Mouse (Mus musculus): ENCODE results near the gene Tspan31.

Tspan31 gene

DNA sequence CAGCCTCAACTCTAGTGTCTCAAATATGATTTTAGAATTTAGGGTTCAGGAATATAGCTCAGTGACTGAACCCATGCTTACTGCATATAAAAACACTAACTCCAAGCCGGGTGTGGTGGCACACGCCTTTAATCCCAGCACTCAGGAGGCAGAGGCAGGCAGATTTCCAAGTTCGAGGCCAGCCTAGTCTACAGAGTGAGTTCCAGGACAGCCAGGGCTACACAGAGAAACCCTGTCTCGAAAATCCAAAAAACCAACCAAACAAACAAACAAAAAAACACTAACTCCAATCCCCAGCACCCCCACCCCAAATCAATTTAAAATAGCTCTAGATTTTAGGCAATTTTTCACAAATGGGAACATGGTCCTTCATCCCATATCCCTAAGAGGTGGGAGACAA lies 8.0 kb downstream of the Tspan31 start:
- POLR2A ChIA-PET: interaction anchor here in 3 of 4 experiments (0.6 to 3.9 kb wide), 8 partner anchors 13 to 228 kb away, joined by 3 to 25 read pairs (median 6); partner anchors contain the start of genes Agap2 (in 1 of the 3), Eef1akmt3 (in 1 of the 3) and Mettl1 (in 1 of the 3)
- CTCF ChIA-PET: interaction anchor here in 1 of 4 experiments (0.7 kb wide), 1 partner anchor 154 kb away, joined by 3 read pairs; no protein-coding TSS in a partner anchor

DNA sequence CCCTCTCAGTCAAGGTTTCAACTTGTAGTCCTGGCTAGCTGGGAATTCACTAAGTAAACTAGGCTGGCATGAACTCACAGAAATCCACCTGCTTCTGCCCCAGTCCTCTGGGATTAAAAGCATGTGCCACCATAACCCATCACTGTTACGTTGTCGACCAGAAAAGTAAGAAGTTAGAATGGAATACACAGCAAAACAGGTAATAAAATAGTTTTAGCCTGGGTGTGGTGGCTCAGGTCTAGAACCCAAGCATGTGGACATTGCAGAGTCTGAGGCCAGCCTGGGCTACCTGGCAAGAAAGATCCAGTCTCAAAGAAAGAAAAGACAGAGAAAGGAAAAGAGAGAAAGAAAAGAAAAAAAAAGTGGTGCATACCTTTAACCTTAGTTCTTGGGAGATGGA lies 8.6 kb downstream of the Tspan31 start:
- POLR2A ChIA-PET: interaction anchor here in 3 of 4 experiments (0.5 to 3.9 kb wide), 11 partner anchors 11 to 229 kb away, joined by 3 to 25 read pairs (median 3); partner anchors contain the start of genes Eef1akmt3 (in 1 of the 3) and Mettl1 (in 1 of the 3)

GRCm38 (mm10) chr10:127061085-127061484 lies 9.0 kb downstream of the Tspan31 start:
- ChIA-PET CTCF (no interaction called here), POLR2A (interaction anchor here in 3 of 4 experiments (0.5 to 1.5 kb wide), 10 partner anchors 8 to 231 kb away, joined by 3 read pairs; partner anchors contain the start of gene Agap2 (in 1 of the 3))

More for the DNA sequence above, 8.6 kb downstream of the Tspan31 start:
- CTCF ChIA-PET: no interaction called here

DNA sequence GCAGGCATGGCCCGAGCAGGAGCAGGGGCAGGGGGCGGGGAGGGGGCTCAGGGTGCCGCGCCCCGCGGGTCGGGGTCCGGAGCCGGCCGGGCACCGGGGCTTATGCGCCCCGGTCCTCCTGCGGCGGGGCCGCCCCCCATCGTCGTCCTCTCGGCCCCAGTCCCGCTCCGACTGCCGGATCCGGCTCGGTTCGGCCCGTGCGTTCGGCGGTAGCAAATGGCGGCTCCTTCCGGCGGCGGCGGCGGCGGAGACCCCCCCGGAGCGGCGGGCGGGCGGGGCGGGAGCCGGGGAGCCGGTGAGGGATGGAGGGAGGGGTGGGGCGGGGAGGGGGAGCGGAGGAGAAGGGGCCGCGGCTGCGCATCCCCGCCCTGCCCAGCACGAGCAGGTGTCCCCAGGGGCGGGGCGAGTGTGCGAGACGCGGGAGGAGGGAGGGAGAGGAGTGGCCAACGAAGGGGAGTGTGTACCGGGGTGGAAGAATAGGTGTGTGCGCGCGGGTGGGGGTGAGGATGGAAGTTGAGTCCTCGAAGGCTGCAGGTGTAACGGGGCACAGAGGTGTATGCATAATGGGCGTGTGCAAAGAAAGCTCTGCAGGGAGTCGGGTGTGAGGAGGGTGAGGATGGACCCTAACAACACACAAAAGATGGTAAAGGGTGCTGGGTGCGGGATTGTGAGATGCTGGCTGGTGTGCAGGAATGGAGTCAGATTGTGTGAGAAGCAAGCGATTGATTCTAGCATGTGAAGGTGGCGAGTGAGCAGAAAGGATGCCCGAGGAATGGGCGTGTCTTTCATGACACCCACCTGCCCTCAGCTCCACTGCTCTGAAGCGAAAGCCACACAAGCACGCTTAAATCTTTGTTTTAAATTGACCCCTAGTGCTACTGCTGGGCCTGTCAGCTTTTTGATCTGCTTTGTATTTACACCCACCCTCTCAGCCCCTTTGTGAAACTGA lies 9.8 kb downstream of the Tspan31 start, which contains the start of gene March9:
March9 (minus strand) TSS at position 217 of the 949 bp plus-strand sequence.
- ChIA-PET CTCF (interaction anchor here in 2 of 4 experiments (0.6 to 2.4 kb wide), 2 partner anchors 12 to 133 kb away, joined by 8 to 19 read pairs; partner anchors contain the start of gene Cyp27b1 (in 1 of the 2)), POLR2A (interaction anchor here in 3 of 4 experiments (0.6 to 2.1 kb wide), 13 partner anchors 9 to 1273 kb away, joined by 3 to 5 read pairs (median 3); partner anchors contain the start of genes Agap2 (in 1 of the 3), Cyp27b1 (in 1 of the 3), Eef1akmt3 (in 1 of the 3) and Mettl1 (in 1 of the 3))

DNA sequence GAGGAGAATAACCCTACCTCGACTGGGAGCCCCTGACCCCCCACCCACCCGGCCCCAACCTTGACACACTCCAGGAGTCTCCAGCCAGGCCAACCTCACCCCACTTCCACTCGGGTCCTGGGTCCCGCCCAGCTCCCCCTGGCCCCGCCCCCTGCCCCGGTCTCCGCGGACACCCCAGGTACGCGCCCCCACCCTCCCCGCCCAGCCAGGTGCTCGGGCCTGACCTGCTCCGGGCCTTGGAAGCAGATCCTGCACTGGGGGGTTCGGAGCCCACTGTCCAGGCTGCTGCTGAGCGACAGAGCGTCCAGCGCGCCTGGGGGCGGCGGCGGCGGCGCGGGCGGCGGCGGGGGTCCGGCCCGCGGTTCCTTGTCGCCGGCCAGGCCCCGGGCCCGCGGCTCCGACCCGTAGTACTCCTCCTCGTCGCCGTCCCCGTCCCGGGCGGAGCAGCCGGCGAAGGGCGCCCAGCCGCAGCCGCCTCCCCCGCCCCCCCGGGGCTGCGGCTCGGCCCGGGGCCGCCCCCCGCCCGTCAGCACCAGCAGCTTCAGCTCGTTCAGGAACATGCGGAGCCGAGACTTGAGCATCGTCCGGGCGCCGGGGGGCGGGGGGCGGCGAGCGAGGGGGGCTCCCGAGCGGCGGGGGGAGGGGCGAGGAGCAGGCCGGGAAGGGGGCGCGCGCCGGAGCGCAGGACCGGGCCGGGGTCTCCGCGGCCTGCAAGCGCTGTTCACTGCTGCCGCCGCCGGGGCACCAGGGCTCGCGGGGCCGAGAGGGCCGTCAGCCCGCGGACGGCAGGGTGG lies 10.7 kb downstream of the Tspan31 start:
- CTCF ChIA-PET: interaction anchor here (0.6 to 2.4 kb wide), 15 partner anchors 11 to 279 kb away, joined by 3 to 19 read pairs (median 5); partner anchors contain the start of genes Cyp27b1 (in 3 of the 4) and Atp23 (in 1 of the 4)
- POLR2A ChIA-PET: interaction anchor here in 3 of 4 experiments (0.6 to 2.1 kb wide), 15 partner anchors 10 to 193 kb away, joined by 3 to 12 read pairs (median 4); partner anchors contain the start of genes Eef1akmt3 (in 2 of the 3), Mettl1 (in 2 of the 3) and Cyp27b1 (in 1 of the 3)

- ChIA-PET CTCF (interaction anchor here (0.6 to 2.4 kb wide), 48 partner anchors 10 to 308 kb away, joined by 3 to 26 read pairs (median 4); partner anchors contain the start of genes Cyp27b1 (in 4 of the 4), Eef1akmt3 (in 3 of the 4), Mettl1 (in 2 of the 4) and Agap2 (in 1 of the 4)), POLR2A (interaction anchor here (0.6 to 2.1 kb wide), 23 partner anchors 8 to 194 kb away, joined by 3 to 12 read pairs (median 3); partner anchors contain the start of genes Eef1akmt3 (in 3 of the 4), Mettl1 (in 2 of the 4), Avil (in 1 of the 4) and Cyp27b1 (in 1 of the 4))
These were observed 11.4 kb downstream of the Tspan31 start for GRCm38 (mm10) chr10:127058708-127059107.

- POLR2A ChIA-PET: interaction anchor here (0.5 to 2.1 kb wide), 24 partner anchors 8 to 1650 kb away, joined by 3 to 12 read pairs (median 4); partner anchors contain the start of genes Cyp27b1 (in 3 of the 4), Eef1akmt3 (in 3 of the 4), Mettl1 (in 2 of the 4) and Avil (in 1 of the 4)
- CTCF ChIA-PET: interaction anchor here (0.5 to 2.4 kb wide), 66 partner anchors 8 to 1611 kb away, joined by 3 to 26 read pairs (median 3); partner anchors contain the start of genes Cyp27b1 (in 4 of the 4), Eef1akmt3 (in 3 of the 4), Mettl1 (in 2 of the 4) and Tsfm (in 2 of the 4)
These were observed 11.9 kb downstream of the Tspan31 start for GRCm38 (mm10) chr10:127058161-127058560.

- ChIA-PET POLR2A (interaction anchor here in 3 of 4 experiments (0.5 to 1.5 kb wide), 5 partner anchors 39 to 119 kb away, joined by 3 to 5 read pairs (median 3); no protein-coding TSS in a partner anchor), CTCF (no interaction called here)
These were observed 13.6 kb downstream of the Tspan31 start for GRCm38 (mm10) chr10:127056490-127056889.

DNA sequence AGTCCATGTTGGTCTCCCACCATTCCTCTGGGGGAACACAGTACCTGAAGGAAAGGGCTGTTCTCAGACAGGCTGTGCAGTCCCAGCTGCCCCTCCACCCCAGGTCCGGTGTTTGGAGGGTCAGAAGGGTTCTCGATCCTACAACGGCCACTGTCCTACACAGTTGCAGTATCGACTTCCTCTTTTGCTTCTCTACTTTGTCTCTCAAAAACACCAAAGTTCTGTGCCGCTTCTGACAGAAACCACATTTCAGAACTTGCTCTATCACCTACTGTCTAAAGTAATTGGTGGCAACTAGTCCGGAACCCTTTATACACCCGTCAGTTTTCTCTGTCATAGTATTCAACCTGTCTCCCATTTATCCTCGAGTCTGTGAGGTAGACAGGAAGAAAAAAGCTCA lies 14.7 kb downstream of the Tspan31 start:
- CTCF ChIA-PET: no interaction called here

GRCm38 (mm10) chr10:127054646-127055045 lies 15.4 kb downstream of the Tspan31 start:
- CTCF ChIA-PET: no interaction called here
- POLR2A ChIA-PET: interaction anchor here in 1 of 4 experiments (0.8 kb wide), 1 partner anchor 11 kb away, joined by 3 read pairs; no protein-coding TSS in a partner anchor

More for the DNA sequence above, 14.7 kb downstream of the Tspan31 start:
- POLR2A ChIA-PET: interaction anchor here in 2 of 4 experiments (0.6 to 0.8 kb wide), 3 partner anchors 12 to 78 kb away, joined by 3 read pairs; no protein-coding TSS in a partner anchor

GRCm38 (mm10) chr10:127050119-127050474 lies 20.0 kb downstream of the Tspan31 start:
- CTCF ChIA-PET: interaction anchor here in 2 of 4 experiments (0.6 to 1.2 kb wide), 3 partner anchors 46 to 115 kb away, joined by 3 to 11 read pairs (median 7); no protein-coding TSS in a partner anchor
- POLR2A ChIA-PET: interaction anchor here (0.5 to 1.8 kb wide), 10 partner anchors 8 to 320 kb away, joined by 3 to 10 read pairs (median 3); partner anchors contain the start of gene Tspan31 (in 1 of the 4)

DNA sequence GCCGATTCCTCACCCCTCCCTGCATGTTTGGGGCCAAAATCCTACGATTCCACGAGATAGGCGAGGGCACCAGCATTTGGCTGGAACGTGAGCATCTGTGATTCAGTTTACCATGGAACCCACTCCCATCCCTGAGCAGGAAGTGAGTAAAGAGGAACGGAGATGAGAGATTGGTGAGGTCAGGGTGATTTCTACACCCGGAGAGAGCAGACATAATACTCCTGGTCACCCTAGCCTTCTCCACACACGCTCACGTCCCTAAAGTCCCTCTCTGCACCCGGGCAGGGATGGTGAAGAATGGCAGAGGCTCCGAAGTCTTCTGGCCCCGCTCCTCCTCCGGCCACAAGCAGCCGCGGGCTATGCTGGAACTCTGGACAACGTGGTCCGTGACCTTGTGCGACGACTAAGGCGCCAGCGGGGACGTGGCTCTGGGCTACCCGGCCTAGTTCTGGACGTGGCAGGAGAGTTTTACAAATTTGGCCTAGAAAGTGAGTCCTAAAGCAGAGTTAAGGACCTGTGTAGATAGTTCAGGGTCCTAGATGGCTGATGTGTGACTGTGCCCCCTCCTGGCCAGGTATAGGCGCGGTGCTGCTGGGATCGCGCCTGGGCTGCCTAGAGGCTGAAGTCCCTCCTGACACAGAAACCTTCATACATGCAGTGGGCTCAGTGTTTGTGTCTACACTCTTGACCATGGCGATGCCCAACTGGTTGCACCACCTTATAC lies 20.5 kb downstream of the Tspan31 start:
- CTCF ChIA-PET: interaction anchor here in 3 of 4 experiments (1.2 to 2.0 kb wide), 4 partner anchors 9 to 131 kb away, joined by 3 to 19 read pairs (median 6); partner anchors contain the start of gene March9 (in 1 of the 3)
- POLR2A ChIA-PET: interaction anchor here (0.5 to 1.8 kb wide), 16 partner anchors 8 to 320 kb away, joined by 3 to 10 read pairs (median 3); partner anchors contain the start of genes Cdk4 (in 1 of the 4), Tsfm (in 1 of the 4) and Tspan31 (in 1 of the 4)

DNA sequence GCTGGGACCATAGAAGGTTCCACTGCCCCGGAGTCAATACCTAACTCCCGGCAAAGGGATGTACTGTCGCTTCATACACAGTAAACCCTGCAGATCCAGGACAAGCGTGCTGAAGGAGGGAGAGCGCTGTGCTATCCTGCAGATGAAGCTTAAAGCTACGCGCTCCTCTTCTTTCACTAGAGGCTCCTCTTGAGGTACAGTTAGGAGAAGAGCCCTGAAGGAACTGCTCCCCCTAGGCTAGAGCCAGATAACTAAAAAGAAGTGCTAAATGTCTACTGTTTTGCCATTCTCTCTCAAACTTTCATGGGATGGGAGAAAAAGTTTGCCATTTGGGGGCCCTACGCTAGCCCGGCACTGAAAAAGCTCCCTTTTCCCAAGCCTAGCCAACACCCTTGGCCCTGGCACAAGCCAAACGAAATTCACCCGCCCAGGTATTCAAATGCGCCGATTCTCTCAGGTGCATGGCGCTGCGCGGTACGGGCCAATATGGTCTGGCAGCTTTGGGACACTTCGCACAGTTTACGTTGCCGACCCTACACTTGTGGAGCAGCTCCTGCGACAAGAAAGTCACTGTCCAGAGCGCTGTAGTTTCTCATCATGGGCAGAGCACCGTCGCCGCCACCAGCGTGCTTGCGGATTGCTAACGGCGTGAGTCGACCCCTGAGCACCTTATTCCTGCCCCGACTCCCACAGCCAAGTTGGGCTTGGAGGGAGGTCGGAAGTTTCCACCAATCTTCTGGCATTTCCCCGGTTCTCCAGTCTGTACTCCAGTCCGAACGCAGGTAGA lies 21.3 kb downstream of the Tspan31 start:
- CTCF ChIA-PET: interaction anchor here (1.2 to 2.3 kb wide), 8 partner anchors 9 to 130 kb away, joined by 3 to 19 read pairs (median 4); partner anchors contain the start of genes Agap2 (in 1 of the 4) and March9 (in 1 of the 4)
- POLR2A ChIA-PET: interaction anchor here (0.5 to 2.3 kb wide), 17 partner anchors 9 to 97 kb away, joined by 3 to 8 read pairs (median 4); partner anchors contain the start of genes Cdk4 (in 3 of the 4), March9 (in 1 of the 4), Tsfm (in 1 of the 4) and Tspan31 (in 1 of the 4)

DNA sequence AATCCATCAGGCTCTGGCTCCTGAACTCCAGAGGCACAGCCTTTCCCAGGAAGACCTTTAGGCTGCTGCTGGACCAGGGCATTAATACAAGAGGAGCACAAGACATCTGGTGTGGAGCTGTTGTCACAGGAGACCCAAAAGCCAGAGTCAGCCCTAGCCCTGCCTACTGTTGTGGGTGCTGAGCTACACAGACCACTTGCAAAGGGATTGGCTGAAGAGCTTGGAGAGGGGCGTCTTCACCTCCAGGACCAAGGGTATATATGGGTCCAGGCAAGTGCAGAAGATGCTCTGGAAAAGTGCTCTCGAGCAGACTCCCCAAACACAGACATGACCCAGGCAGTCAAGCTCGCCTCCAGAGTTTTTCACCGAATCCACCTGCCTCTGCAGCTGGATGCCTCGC lies 22.1 kb downstream of the Tspan31 start, which contains the start of gene Cyp27b1:
Cyp27b1 (plus strand) TSS at position 297 of the 400 bp plus-strand sequence.
- ChIA-PET CTCF (interaction anchor here (0.9 to 2.3 kb wide), 9 partner anchors 8 to 147 kb away, joined by 3 to 19 read pairs (median 4); partner anchors contain the start of genes Agap2 (in 1 of the 4) and March9 (in 1 of the 4)), POLR2A (interaction anchor here (0.6 to 2.3 kb wide), 15 partner anchors 10 to 119 kb away, joined by 3 to 8 read pairs (median 5); partner anchors contain the start of genes Cdk4 (in 3 of the 4), March9 (in 1 of the 4) and Tspan31 (in 1 of the 4))

DNA sequence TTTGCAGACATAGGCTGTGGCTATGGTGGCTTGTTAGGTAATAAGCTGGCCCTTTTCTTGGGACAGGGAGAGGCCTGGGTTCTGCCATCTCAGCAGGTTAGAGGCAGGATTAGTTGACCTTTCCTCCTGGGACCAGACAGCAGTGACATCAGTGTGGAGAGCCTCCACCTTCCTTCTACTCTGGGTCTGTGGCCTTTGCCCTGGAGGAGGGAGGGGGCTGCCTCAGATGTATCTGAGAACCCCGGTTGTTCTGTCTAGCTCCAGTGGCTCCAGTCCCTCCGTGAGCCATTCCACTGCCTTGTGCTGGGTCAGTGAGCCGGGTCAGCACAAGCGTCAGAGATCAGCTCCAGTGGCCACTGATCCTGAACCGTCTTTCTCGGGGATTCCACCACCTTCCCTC lies 26.9 kb downstream of the Tspan31 start:
- POLR2A ChIA-PET: interaction anchor here (0.6 to 3.2 kb wide), 8 partner anchors 12 to 136 kb away, joined by 3 to 18 read pairs (median 3); partner anchors contain the start of genes Cdk4 (in 2 of the 4) and Agap2 (in 1 of the 4)

More for the DNA sequence above, 26.9 kb downstream of the Tspan31 start:
- CTCF ChIA-PET: interaction anchor here in 2 of 4 experiments (0.5 to 3.9 kb wide), 3 partner anchors 15 to 127 kb away, joined by 4 to 26 read pairs (median 7); no protein-coding TSS in a partner anchor
